Mouse (Mus musculus) forebrain, embryonic 11.5 days (tissue): Measurements from ENCODE around the gene Atxn1. TPM values are rescaled to one million over a fixed set of nuclear protein-coding genes. Genes with fewer than 3 reads are reported as not detected.

Source experiments
- ATAC-seq: fragments of 200-750 bp; cut with Nextera tagmentation; replicated peaks from 2 replicates; pipeline ENCODE4 v1.8.0; 2017; ENCODE audit warnings: moderate TSS enrichment; ENCODE audit not compliant: low FRiP score
- DNase-seq: peaks from one replicate; pipeline ENCODE4 v3.0.0-alpha.2; 2017; ENCODE audit warnings: low spot score
- H3K27ac ChIP-seq: fragments of 300-500 bp; sonication (generic); 2 replicates; pipeline ENCODE4 v1.5.1; 2014; ENCODE audit warnings: low read depth, low read length
- H3K27me3 ChIP-seq: fragments of 300-500 bp; sonication (generic); 2 replicates; pipeline ENCODE4 v1.6.1; 2014; ENCODE audit warnings: mild to moderate bottlenecking, low read length, mixed read lengths; ENCODE audit not compliant: control insufficient read depth, insufficient read depth
- H3K36me3 ChIP-seq: fragments of 300-500 bp; sonication (generic); 2 replicates; pipeline ENCODE4 v1.6.1; 2014; ENCODE audit warnings: mild to moderate bottlenecking, low read length, moderate library complexity, mixed read lengths; ENCODE audit not compliant: control insufficient read depth, insufficient read depth
- H3K4me1 ChIP-seq: fragments of 300-500 bp; sonication (generic); replicated peaks from 2 replicates; pipeline ENCODE4 v1.6.1; 2014; ENCODE audit warnings: low read length, mixed read lengths; ENCODE audit not compliant: control insufficient read depth, insufficient read depth
- H3K4me2 ChIP-seq: fragments of 300-500 bp; sonication (generic); 2 replicates; pipeline ENCODE4 v1.6.1; 2014; ENCODE audit warnings: low read depth, mild to moderate bottlenecking, low read length, moderate library complexity, mixed read lengths; ENCODE audit not compliant: severe bottlenecking
- H3K4me3 ChIP-seq: fragments of 300-500 bp; sonication (generic); 2 replicates; pipeline ENCODE4 v1.5.1; 2014; ENCODE audit warnings: low read depth, low read length
- H3K9ac ChIP-seq: fragments of 300-500 bp; sonication (generic); 2 replicates; pipeline ENCODE4 v1.6.1; 2014; ENCODE audit warnings: low read length
- H3K9me3 ChIP-seq: fragments of 300-500 bp; sonication (generic); 2 replicates; pipeline ENCODE4 v1.6.1; 2016; ENCODE audit warnings: low read length, mixed read lengths; ENCODE audit not compliant: control insufficient read depth
- WGBS: fragments of 180-500 bp; shearing (Covaris S2); extraction: QIAGEN DNeasy Blood & Tissue Kit; methylation state at CpG from one replicate; pipeline ENCODE4 v1.1.7; 2014; 5-methylcytosine and 5-hydroxymethylcytosine counted together
- polyA plus RNA-seq: library from polyadenylated mRNA; unstranded; fragments of >200 nt; fragmentation: Nextera tagmentation; extraction: Ambion mirVana; gene quantifications from 2 replicates; pipeline ENCODE4 v1.2.1, GENCODE M21; 2014

Atxn1 gene
- polyA plus RNA-seq, 1 experiment from 2014 or later = 3.3 TPM

DNA sequence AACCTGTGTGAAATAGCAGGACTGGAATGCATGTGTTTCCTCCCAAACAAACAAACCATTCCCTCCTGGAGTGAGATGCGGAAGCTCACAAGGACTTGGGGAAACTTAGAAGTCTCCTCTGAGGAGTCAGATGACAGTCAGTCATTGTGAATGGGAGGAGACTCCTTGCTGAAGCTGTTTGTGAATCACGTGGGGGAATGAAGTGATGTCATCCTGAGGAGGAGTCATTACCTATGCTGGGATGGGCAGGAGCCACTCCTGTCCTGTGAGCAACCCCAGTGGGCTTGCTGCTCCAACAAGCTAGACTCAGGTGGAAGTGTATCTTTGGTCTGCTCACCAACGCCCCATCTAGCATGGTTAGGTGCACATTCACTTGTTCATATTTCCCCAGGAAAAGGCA lies 246.0 kb downstream of the Atxn1 start:
- no peaks in the 10 kb centered on the region for H3K36me3 ChIP-seq
- no peak overlapping the region for H3K9ac ChIP-seq
- H3K9me3 ChIP-seq = no peaks in the 10 kb centered on the region
- no peak for DNase-seq
- no peaks in the 10 kb centered on the region for H3K27me3 ChIP-seq
- no peak for ATAC-seq
- H3K4me1 ChIP-seq = no peaks in the 10 kb centered on the region
- WGBS = 46% methylated on average over 3 of the region's 3 CpGs
- no peak overlapping the region for H3K4me2 ChIP-seq
- H3K27ac ChIP-seq = no peak overlapping the region
- H3K4me3 ChIP-seq = no peak overlapping the region

GRCm38 (mm10) chr13:45715583-45716180 lies 249.1 kb downstream of the Atxn1 start:
- Histone ChIP-seq H3K27me3 (no peaks in the 10 kb centered on the region), H3K9me3 (no peaks in the 10 kb centered on the region), H3K36me3 (no peaks in the 10 kb centered on the region), H3K9ac (no peak overlapping the region), H3K27ac (no peak overlapping the region), H3K4me3 (no peak overlapping the region), H3K4me1 (no peaks in the 10 kb centered on the region), H3K4me2 (no peak overlapping the region)
- no peak for ATAC-seq
- DNase-seq = no peak
- WGBS = 82% methylated on average over 7 of the region's 7 CpGs

- Histone ChIP-seq H3K27ac (no peak overlapping the region), H3K4me3 (no peak overlapping the region), H3K4me2 (no peak overlapping the region), H3K27me3 (no peaks in the 10 kb centered on the region), H3K9me3 (no peaks in the 10 kb centered on the region), H3K9ac (no peak overlapping the region), H3K4me1 (no peaks in the 10 kb centered on the region; the same call in 1 of the 2 replicates), H3K36me3 (no peaks in the 10 kb centered on the region)
- WGBS = 91% methylated on average over 8 of the region's 8 CpGs
- DNase-seq (no peak), ATAC-seq (no peak)
These were observed 254.8 kb downstream of the Atxn1 start for GRCm38 (mm10) chr13:45710041-45710440.

- H3K27ac ChIP-seq = no peak overlapping the region
- no peak overlapping the region for H3K4me3 ChIP-seq
- DNase-seq = no peak
- WGBS = 63% methylated on average over 11 of the region's 11 CpGs
- H3K4me1 ChIP-seq = no peaks in the 10 kb centered on the region; the same call in 1 of the 2 replicates
- no peaks in the 10 kb centered on the region for H3K9me3 ChIP-seq
- no peaks in the 10 kb centered on the region for H3K36me3 ChIP-seq
- no peak for ATAC-seq
- no peak overlapping the region for H3K4me2 ChIP-seq
- no peak overlapping the region for H3K9ac ChIP-seq
- H3K27me3 ChIP-seq = no peaks in the 10 kb centered on the region
These were observed 255.4 kb downstream of the Atxn1 start for GRCm38 (mm10) chr13:45709402-45709801.

GRCm38 (mm10) chr13:45701296-45701790 lies 263.5 kb downstream of the Atxn1 start:
- Histone ChIP-seq H3K4me2 (no peak overlapping the region), H3K4me3 (no peak overlapping the region), H3K36me3 (no peaks in the 10 kb centered on the region), H3K4me1 (no peaks in the 10 kb centered on the region), H3K27me3 (no peaks in the 10 kb centered on the region), H3K27ac (no peak overlapping the region), H3K9me3 (no peaks in the 10 kb centered on the region), H3K9ac (no peak overlapping the region)
- DNase-seq (no peak), ATAC-seq (no peak)
- WGBS = 83% methylated on average over 7 of the region's 7 CpGs

DNA sequence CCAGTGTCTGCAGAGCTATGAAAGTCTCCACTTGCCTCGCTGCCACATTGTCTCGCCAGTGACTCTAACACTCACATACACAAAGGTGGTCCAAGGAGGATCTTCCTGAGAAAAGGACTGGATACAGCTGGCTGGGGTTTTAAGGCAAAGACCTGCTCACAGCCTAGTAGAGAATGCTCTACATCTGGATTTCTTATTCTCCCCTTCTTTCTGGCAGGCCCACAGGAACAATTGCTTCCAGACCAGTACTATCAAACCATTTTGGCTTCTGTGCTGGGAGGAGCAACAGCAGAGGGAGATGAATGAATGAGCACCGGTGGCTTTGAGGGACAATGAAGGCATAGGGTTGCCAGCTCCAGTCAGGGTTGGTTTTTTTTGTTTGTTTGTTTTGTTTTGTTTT lies 265.8 kb downstream of the Atxn1 start:
- Histone ChIP-seq H3K9ac (no peak overlapping the region), H3K36me3 (no peaks in the 10 kb centered on the region), H3K4me3 (no peak overlapping the region), H3K27ac (no peak overlapping the region), H3K9me3 (no peaks in the 10 kb centered on the region; the same call in 1 of the 2 replicates), H3K4me2 (no peak overlapping the region), H3K27me3 (no peaks in the 10 kb centered on the region), H3K4me1 (no peaks in the 10 kb centered on the region)
- DNase-seq (no peak), ATAC-seq (no peak)
- 84% methylated on average over 3 of the region's 3 CpGs for WGBS

DNA sequence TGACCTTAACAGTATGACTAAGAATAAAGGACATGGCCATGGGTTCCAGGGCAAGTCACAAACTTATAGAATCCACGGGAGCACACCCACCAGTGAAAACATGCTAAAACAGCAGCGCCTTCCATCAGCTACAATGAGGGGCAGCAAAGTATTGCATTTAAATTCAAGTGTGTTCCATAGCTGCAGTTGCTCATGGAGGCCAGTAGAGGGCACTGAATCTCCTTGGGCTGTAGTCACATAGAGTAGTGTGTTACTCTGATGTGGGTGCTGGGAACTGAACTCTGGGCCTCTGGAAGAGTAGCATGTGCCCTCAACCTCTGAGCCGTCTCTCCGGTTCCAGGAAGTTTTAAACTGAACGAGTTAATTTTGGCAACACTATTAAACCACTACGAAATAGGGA lies 268.8 kb downstream of the Atxn1 start:
- Histone ChIP-seq H3K27ac (no peak overlapping the region), H3K4me3 (no peak overlapping the region), H3K9ac (no peak overlapping the region), H3K4me1 (no peaks in the 10 kb centered on the region), H3K4me2 (no peak overlapping the region), H3K9me3 (no peaks in the 10 kb centered on the region; the same call in 1 of the 2 replicates), H3K27me3 (no peaks in the 10 kb centered on the region), H3K36me3 (no peaks in the 10 kb centered on the region)
- DNase-seq (no peak), ATAC-seq (no peak)
- WGBS = 98% methylated on average over 6 of the region's 6 CpGs

GRCm38 (mm10) chr13:45694921-45695437 lies 269.8 kb downstream of the Atxn1 start:
- no peaks in the 10 kb centered on the region for H3K4me1 ChIP-seq
- H3K4me3 ChIP-seq = no peak overlapping the region
- H3K27me3 ChIP-seq = no peaks in the 10 kb centered on the region
- no peak overlapping the region for H3K4me2 ChIP-seq
- H3K27ac ChIP-seq = no peak overlapping the region
- DNase-seq = no peak
- H3K36me3 ChIP-seq = no peaks in the 10 kb centered on the region
- H3K9ac ChIP-seq = no peak overlapping the region
- no peak for ATAC-seq
- WGBS = 90% methylated on average over 12 of the region's 12 CpGs
- H3K9me3 ChIP-seq = no peaks in the 10 kb centered on the region; the same call in 1 of the 2 replicates

DNA sequence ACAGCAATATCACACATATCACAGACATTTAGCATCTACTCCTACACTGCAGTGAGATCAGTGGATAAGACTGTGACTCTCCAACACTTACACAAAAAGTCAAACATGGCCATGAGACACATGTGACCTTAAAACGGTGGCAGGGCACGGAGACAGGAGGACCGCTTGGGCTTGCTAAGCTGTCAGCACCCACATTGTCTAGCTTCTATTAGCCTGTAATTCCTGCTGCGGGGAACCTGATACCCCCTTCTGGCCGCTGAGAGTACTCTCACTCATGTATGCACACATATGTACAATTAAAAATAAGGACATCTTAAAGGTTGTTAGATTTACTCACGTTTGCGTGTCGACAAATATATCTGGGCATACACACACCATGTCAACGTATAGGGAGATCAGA lies 270.9 kb downstream of the Atxn1 start:
- H3K4me1 ChIP-seq = no peaks in the 10 kb centered on the region
- H3K36me3 ChIP-seq = no peaks in the 10 kb centered on the region
- no peak for DNase-seq
- H3K9me3 ChIP-seq = no peaks in the 10 kb centered on the region; the same call in 1 of the 2 replicates
- no peak overlapping the region for H3K4me2 ChIP-seq
- ATAC-seq = no peak
- WGBS = 92% methylated on average over 9 of the region's 9 CpGs
- no peak overlapping the region for H3K9ac ChIP-seq
- H3K4me3 ChIP-seq = no peak overlapping the region
- no peak overlapping the region for H3K27ac ChIP-seq
- H3K27me3 ChIP-seq = no peaks in the 10 kb centered on the region
